Mouse (Mus musculus) kidney, embryonic 15.5 days (tissue): ENCODE results near the gene Hoxc12. TPM values are rescaled to one million over a fixed set of nuclear protein-coding genes. Genes with fewer than 3 reads are reported as not detected.

Source experiments
- ATAC-seq: fragments of 200-750 bp; cut with Nextera tagmentation; replicated peaks from 2 replicates; pipeline ENCODE4 v1.8.0; 2017; ENCODE audit warnings: moderate TSS enrichment; ENCODE audit not compliant: low FRiP score
- H3K27ac ChIP-seq: fragments of 300-500 bp; sonication (generic); 2 replicates; pipeline ENCODE4 v1.5.1; 2015; ENCODE audit warnings: mild to moderate bottlenecking, inconsistent platforms
- H3K27me3 ChIP-seq: fragments of 300-500 bp; sonication (generic); 2 replicates; pipeline ENCODE4 v1.6.1; 2015; ENCODE audit warnings: inconsistent platforms
- H3K36me3 ChIP-seq: fragments of 300-500 bp; sonication (generic); 2 replicates; pipeline ENCODE4 v1.6.1; 2015; ENCODE audit warnings: inconsistent platforms
- H3K4me1 ChIP-seq: fragments of 300-500 bp; sonication (generic); 2 replicates; pipeline ENCODE4 v1.6.1; 2015; ENCODE audit warnings: inconsistent platforms
- H3K4me2 ChIP-seq: fragments of 300-500 bp; sonication (generic); 2 replicates; pipeline ENCODE4 v1.6.1; 2015; ENCODE audit warnings: moderate library complexity, mild to moderate bottlenecking, inconsistent platforms
- H3K4me3 ChIP-seq: fragments of 300-500 bp; sonication (generic); replicated peaks from 2 replicates; pipeline ENCODE4 v1.5.1; 2015; ENCODE audit warnings: mild to moderate bottlenecking, inconsistent platforms
- H3K9ac ChIP-seq: fragments of 300-500 bp; sonication (generic); 2 replicates; pipeline ENCODE4 v1.6.1; 2015; ENCODE audit warnings: mild to moderate bottlenecking, inconsistent platforms
- H3K9me3 ChIP-seq: fragments of 300-500 bp; sonication (generic); replicated peaks from 2 replicates; pipeline ENCODE4 v1.6.1; 2016; ENCODE audit warnings: inconsistent platforms
- WGBS: fragments of 180-500 bp; shearing (Covaris S2); methylation state at CpG from one replicate; pipeline ENCODE4 v1.1.7; 2015; ENCODE audit warnings: mixed read lengths; 5-methylcytosine and 5-hydroxymethylcytosine counted together
- polyA plus RNA-seq: library from polyadenylated mRNA; unstranded; fragments of >200 nt; fragmentation: Nextera tagmentation; extraction: Ambion mirVana; gene quantifications from 2 replicates; pipeline ENCODE4 v1.2.1, GENCODE M21; 2015

The Hoxc12 gene
- not detected in 2 replicates for polyA plus RNA-seq

GRCm38 (mm10) chr15:102936279-102936972 lies at the start of gene Hoxc12:
TSS of gene Hoxc12 (plus strand) at chr15:102936757.
- Histone ChIP-seq H3K9ac (no peak within 1 kb of the TSS), H3K4me1 (peaks cover 28% of the 10 kb centered on the region), H3K27ac (no peak within 1 kb of the TSS), H3K9me3 (no peaks in the 10 kb centered on the region), H3K27me3 (peaks cover 100% of the 10 kb centered on the region), H3K36me3 (no peaks in the 10 kb centered on the region), H3K4me2 (0 out of 2 replicates have a peak within 1 kb of the TSS, but pooled peaks have one; percentile 17), H3K4me3 (no peak within 1 kb of the TSS)
- no peak for ATAC-seq
- under 1% methylated on average over 31 of the region's 31 CpGs for WGBS

DNA sequence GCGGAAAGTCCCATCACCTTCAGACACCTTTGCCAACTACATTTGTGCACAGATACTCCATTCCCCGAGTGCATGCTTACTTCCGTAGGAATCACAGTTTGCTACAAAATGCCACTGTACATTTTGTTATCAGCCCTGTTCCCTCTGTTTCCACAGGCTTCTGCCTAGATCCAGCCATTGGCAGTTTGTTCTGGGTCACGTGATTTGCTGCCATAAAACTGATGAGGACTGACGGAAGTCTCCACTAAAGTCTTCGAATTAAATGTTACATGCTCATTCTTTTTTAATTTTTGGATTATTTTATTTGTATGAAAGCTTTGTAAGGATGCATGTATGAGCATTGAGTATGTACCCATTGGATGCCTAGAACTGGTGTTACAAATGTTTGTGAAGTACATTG lies 41.4 kb upstream of the Hoxc12 start:
- Histone ChIP-seq H3K27me3 (peaks cover 61% of the 10 kb centered on the region), H3K9ac (no peak overlapping the region), H3K4me3 (no peak overlapping the region), H3K4me2 (no peak overlapping the region), H3K9me3 (no peaks in the 10 kb centered on the region), H3K36me3 (no peaks in the 10 kb centered on the region), H3K27ac (no peak overlapping the region), H3K4me1 (no peaks in the 10 kb centered on the region)
- WGBS, result 65% methylated on average over 6 of the region's 6 CpGs
- ATAC-seq, result no peak

DNA sequence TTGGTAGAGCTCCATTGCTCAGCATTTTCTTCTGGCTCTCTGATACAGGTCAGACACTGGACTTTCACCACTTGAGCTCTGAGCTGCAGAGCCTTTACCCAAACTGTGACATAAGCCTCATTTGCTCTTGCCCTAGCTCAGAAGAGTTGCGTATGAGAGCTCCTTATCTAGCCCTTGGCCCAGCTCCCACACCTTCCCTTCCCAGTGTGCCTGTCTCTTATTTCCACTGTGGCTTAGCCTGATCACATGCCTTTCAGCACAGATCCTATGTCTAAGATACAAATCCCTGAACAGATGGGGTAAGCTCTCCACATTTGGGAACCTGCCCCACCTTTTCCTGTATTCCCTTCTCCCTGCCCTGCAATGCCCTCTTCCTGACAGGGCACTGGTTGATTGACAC lies 31.6 kb upstream of the Hoxc12 start:
- H3K9ac ChIP-seq, result no peak overlapping the region
- ATAC-seq, result no peak
- no peaks in the 10 kb centered on the region for H3K9me3 ChIP-seq
- no peak overlapping the region for H3K4me3 ChIP-seq
- no peak overlapping the region for H3K4me2 ChIP-seq
- WGBS, result 58% methylated on average over 1 of the region's 1 CpGs
- H3K27me3 ChIP-seq, result peaks cover 94% of the 10 kb centered on the region
- no peak overlapping the region for H3K27ac ChIP-seq
- H3K4me1 ChIP-seq, result no peaks in the 10 kb centered on the region
- no peaks in the 10 kb centered on the region for H3K36me3 ChIP-seq

- H3K4me2 ChIP-seq, result no peak overlapping the region
- no peak overlapping the region for H3K4me3 ChIP-seq
- no peak for ATAC-seq
- no peaks in the 10 kb centered on the region for H3K36me3 ChIP-seq
- 1% methylated on average over 4 of the region's 4 CpGs for WGBS
- no peaks in the 10 kb centered on the region for H3K4me1 ChIP-seq
- no peak overlapping the region for H3K27ac ChIP-seq
- no peaks in the 10 kb centered on the region for H3K9me3 ChIP-seq
- H3K9ac ChIP-seq, result no peak overlapping the region
- H3K27me3 ChIP-seq, result peaks cover 93% of the 10 kb centered on the region
Observed at GRCm38 (mm10) chr15:102909536-102909935, 27.0 kb upstream of the Hoxc12 start.

DNA sequence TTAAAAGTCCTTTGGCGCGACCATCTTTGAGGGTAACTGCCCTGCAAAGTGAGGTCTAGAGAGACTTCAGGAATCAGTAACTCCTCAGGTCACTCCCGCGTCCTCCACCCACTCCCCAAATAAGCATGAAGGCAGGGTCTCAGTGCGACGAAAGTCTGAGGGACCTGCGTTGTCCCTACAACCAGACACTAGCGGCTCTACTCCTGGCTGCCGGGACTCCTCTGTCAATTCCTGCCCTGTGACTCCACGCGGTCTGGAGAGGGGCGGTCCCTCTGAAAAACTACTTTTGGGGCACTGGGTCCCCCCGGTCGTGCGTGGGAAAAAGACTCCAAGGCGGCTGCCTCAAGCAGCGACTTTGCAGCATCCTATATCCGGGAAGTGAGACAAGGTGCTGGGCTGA lies 26.5 kb upstream of the Hoxc12 start:
- H3K36me3 ChIP-seq, result no peaks in the 10 kb centered on the region
- H3K27me3 ChIP-seq, result peaks cover 93% of the 10 kb centered on the region
- no peak overlapping the region for H3K27ac ChIP-seq
- H3K9me3 ChIP-seq, result no peaks in the 10 kb centered on the region
- WGBS, result 0% methylated on average over 18 of the region's 18 CpGs
- H3K4me2 ChIP-seq, result no peak overlapping the region
- H3K9ac ChIP-seq, result no peak overlapping the region
- no peaks in the 10 kb centered on the region for H3K4me1 ChIP-seq
- H3K4me3 ChIP-seq, result no peak overlapping the region
- no peak for ATAC-seq

DNA sequence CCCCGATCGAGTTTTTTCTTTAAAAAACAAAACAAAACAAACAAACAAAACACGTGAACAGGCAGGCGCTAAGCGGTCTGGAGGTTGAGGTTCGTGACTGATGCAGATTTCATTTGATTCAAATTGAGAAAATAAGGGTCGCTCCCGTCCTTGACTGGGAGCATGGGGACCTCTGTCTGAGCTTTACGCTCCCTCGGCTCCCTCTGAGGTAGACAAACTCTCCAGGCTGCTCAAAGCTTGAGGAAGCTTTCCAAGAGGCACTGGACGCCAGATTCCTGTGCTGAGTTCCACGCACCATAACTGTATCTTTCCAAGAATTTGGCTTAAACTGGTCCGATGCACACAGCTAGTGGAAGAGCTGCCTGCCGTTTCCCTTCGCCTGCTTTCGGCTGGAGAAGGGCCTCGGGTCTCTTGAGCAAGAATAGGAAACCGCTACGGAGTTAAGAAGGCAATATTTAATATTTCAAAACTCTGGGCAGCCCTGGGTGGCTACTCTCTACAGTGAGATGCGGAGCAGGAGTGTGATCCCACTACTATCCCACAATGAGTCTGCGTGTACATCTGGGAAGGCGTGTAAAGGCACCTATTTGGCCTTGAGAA lies 26.0 kb upstream of the Hoxc12 start:
- Histone ChIP-seq H3K4me3 (no peak overlapping the region), H3K4me1 (no peaks in the 10 kb centered on the region), H3K9ac (no peak overlapping the region), H3K36me3 (no peaks in the 10 kb centered on the region), H3K27me3 (peaks cover 91% of the 10 kb centered on the region), H3K27ac (no peak overlapping the region), H3K4me2 (no peak overlapping the region), H3K9me3 (no peaks in the 10 kb centered on the region)
- WGBS, result 1% methylated on average over 22 of the region's 22 CpGs
- ATAC-seq, result no peak

- Histone ChIP-seq H3K36me3 (no peaks in the 10 kb centered on the region), H3K4me3 (no peak overlapping the region), H3K4me1 (no peaks in the 10 kb centered on the region), H3K27me3 (peaks cover 93% of the 10 kb centered on the region), H3K9me3 (no peaks in the 10 kb centered on the region), H3K27ac (no peak overlapping the region), H3K4me2 (no peak overlapping the region), H3K9ac (no peak overlapping the region)
- no peak for ATAC-seq
- under 1% methylated on average over 19 of the region's 19 CpGs for WGBS
Observed at GRCm38 (mm10) chr15:102913038-102913585, 23.4 kb upstream of the Hoxc12 start.

DNA sequence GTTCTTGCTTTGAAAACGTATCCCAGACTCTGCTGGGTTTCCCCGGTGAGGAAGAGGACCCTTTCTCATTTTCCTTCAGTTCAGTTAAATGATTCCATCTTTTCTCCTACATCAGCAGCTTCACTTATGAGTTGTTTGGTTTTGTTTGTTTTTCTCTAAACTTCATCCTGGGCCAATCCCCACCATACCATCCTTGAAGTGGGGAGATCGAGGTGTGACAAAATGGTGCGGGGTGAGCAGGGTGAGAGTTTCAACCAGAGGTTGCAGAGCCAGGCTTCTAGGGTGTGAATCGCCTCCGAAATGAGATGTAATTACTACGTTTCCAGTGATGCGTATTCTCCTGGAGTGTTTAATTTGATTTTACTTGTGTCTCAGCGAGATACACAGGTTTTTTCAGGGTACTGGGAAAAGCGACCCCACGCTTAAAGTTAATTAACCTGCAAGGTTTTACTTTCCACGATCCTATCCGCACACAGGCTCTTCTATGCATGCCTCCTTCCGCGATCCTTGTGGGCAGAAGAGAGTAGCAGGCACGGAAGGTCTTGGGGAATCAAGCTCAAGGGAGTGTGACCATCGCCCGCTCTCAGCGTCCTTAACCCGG lies 18.5 kb upstream of the Hoxc12 start:
- H3K9me3 ChIP-seq, result no peaks in the 10 kb centered on the region
- no peak overlapping the region for H3K4me3 ChIP-seq
- H3K4me2 ChIP-seq, result no peak overlapping the region
- 1% methylated on average over 20 of the region's 20 CpGs for WGBS
- peaks cover 95% of the 10 kb centered on the region for H3K27me3 ChIP-seq
- H3K36me3 ChIP-seq, result no peaks in the 10 kb centered on the region
- ATAC-seq, result no peak
- H3K9ac ChIP-seq, result no peak overlapping the region
- H3K4me1 ChIP-seq, result peaks cover 22% of the 10 kb centered on the region
- H3K27ac ChIP-seq, result no peak overlapping the region

- WGBS, result under 1% methylated on average over 7 of the region's 7 CpGs
Observed at GRCm38 (mm10) chr15:102918611-102919265, 17.8 kb upstream of the Hoxc12 start.

GRCm38 (mm10) chr15:102919336-102920180 lies 17.0 kb upstream of the Hoxc12 start:
- no peak for ATAC-seq
- H3K9ac ChIP-seq, result no peak overlapping the region
- H3K27me3 ChIP-seq, result peaks cover 98% of the 10 kb centered on the region
- H3K4me2 ChIP-seq, result 0 out of 2 replicates have a peak overlapping the region, but pooled peaks have one; percentile 51
- H3K27ac ChIP-seq, result no peak overlapping the region
- no peaks in the 10 kb centered on the region for H3K9me3 ChIP-seq
- peaks cover 22% of the 10 kb centered on the region for H3K4me1 ChIP-seq
- H3K4me3 ChIP-seq, result no peak overlapping the region
- under 1% methylated on average over 12 of the region's 12 CpGs for WGBS
- H3K36me3 ChIP-seq, result no peaks in the 10 kb centered on the region

More at GRCm38 (mm10) chr15:102918611-102919265, 17.8 kb upstream of the Hoxc12 start:
- Histone ChIP-seq H3K27me3 (peaks cover 95% of the 10 kb centered on the region), H3K4me2 (no peak overlapping the region), H3K27ac (no peak overlapping the region), H3K9ac (no peak overlapping the region), H3K9me3 (no peaks in the 10 kb centered on the region), H3K36me3 (no peaks in the 10 kb centered on the region), H3K4me3 (no peak overlapping the region), H3K4me1 (peaks cover 22% of the 10 kb centered on the region)
- no peak for ATAC-seq

GRCm38 (mm10) chr15:102920619-102921018 lies 15.9 kb upstream of the Hoxc12 start:
- ATAC-seq, result peak; percentile 89
- under 1% methylated on average over 18 of the region's 20 CpGs for WGBS
- H3K27ac ChIP-seq, result no peak overlapping the region
- H3K4me2 ChIP-seq, result peak overlapping the region; percentile 51
- H3K9me3 ChIP-seq, result no peaks in the 10 kb centered on the region
- peak overlapping the region; percentile 26 for H3K4me3 ChIP-seq
- no peaks in the 10 kb centered on the region for H3K36me3 ChIP-seq
- peaks cover 99% of the 10 kb centered on the region for H3K27me3 ChIP-seq
- H3K4me1 ChIP-seq, result peaks cover 22% of the 10 kb centered on the region
- H3K9ac ChIP-seq, result no peak overlapping the region
